Mouse (Mus musculus) layer of hippocampus, postnatal 14 days (tissue): ENCODE data around the gene Mrpl18. TPM values are rescaled to one million over a fixed set of nuclear protein-coding genes. Genes with fewer than 3 reads are reported as not detected.
A peak's percentile ranks its signal among the peaks of the same experiment; 100 is the strongest.

ENCODE experiments used
- DNase-seq, 2 experiments: peaks; one replicate each; pipeline ENCODE4 v3.0.0; 2021 to 2022; ENCODE audit warnings: low spot score in 2 of 2, mixed read lengths in 1 of 2
- microRNA-seq, 2 experiments: library from miRNA; unstranded; fragments of <30 nt; microRNA quantifications; one replicate each; pipeline ENCODE4 v1.2.0; 2021
- total RNA-seq, 2 experiments: library from RNA; stranded (reverse); gene quantifications; 2 replicates each; pipeline ENCODE4 v1.2.3; 2021

Gene Mrpl18
- total RNA-seq, 2 experiments from 2014 or later = 48.8 to 56.4 TPM

GRCm38 (mm10) chr17:12865407-12865806 is 50.7 kb downstream of the Mrpl18 start:
- no peak for DNase-seq

- DNase-seq = peak in 1 of 2 experiments; percentile 66
Observed at GRCm38 (mm10) chr17:12864111-12864510, 52.0 kb downstream of the Mrpl18 start.

Small RNA genes lying within 50 kb of the gene (microRNA-seq; reads per million reads assigned to microRNA genes)
- gene Gm24085 = 0 reads per million in 2 experiments

Other genes with a start within 250 kb of the Mrpl18 start
- not detected for gene Slc22a1, start 240.5 kb downstream of the Mrpl18 start, total RNA-seq
- 10 to 100 TPM; 28.1 TPM for gene Igf2r, start 146.7 kb downstream of the Mrpl18 start, total RNA-seq
- 10 to 100 TPM; 41.6 to 52.1 TPM for gene Mas1, start 48.2 kb downstream of the Mrpl18 start, total RNA-seq
- gene Mrgprh, start 40.3 kb downstream of the Mrpl18 start, total RNA-seq = not detected
- gene Pnldc1, start 6.1 kb downstream of the Mrpl18 start, total RNA-seq = 1 to 10 TPM; 1.6 to 2.4 TPM
- gene Tcp1, start 644 bp downstream of the Mrpl18 start, total RNA-seq = 100 to 1,000 TPM; 185 to 193 TPM
- 1 to 10 TPM; 2.7 to 3.3 TPM for gene Acat3, start 24.3 kb upstream of the Mrpl18 start, total RNA-seq
- 10 to 100 TPM; 82.4 to 85.9 TPM for gene Acat2, start 44.4 kb upstream of the Mrpl18 start, total RNA-seq
- 10 to 100 TPM; 53.2 to 54.3 TPM for gene Wtap, start 77.8 kb upstream of the Mrpl18 start, total RNA-seq
- gene Sod2, start 90.5 kb upstream of the Mrpl18 start, total RNA-seq = 100 to 1,000 TPM; 246 to 247 TPM
- gene Gpr31b, start 136.0 kb upstream of the Mrpl18 start, total RNA-seq = not detected
- under 1 TPM; 0.60 to 0.83 TPM for gene Tcp10b, start 144.8 kb upstream of the Mrpl18 start, total RNA-seq
- gene Unc93a, start 215.5 kb upstream of the Mrpl18 start, total RNA-seq = under 1 TPM in 1 of 2 experiments, not detected in 1; 0.12 TPM